Mouse (Mus musculus) MEL (cell line): Measurements from ENCODE around the gene Usp3. TPM values are rescaled to one million over a fixed set of nuclear protein-coding genes. Genes with fewer than 3 reads are reported as not detected.

ENCODE experiments used
- DNase-seq: peaks from one replicate; pipeline ENCODE4 v3.0.0; 2011; ENCODE audit warnings: low read depth, low spot score
- H3K27ac ChIP-seq: 2 replicates; pipeline ENCODE4 v1.5.1; 2012; ENCODE audit warnings: low read depth, mild to moderate bottlenecking, control low read depth, low read length, moderate library complexity; ENCODE audit not compliant: control insufficient read depth
- H3K27me3 ChIP-seq, 2 experiments: fragments of 150-350 bp in 1 of 2; sonication (generic) in 1 of 2; 2 replicates each; pipeline ENCODE4 v1.6.1; 2012; ENCODE audit warnings: low read length in 2 of 2, mild to moderate bottlenecking in 2 of 2, improper control_type of control experiment in 1 of 2, moderate library complexity in 1 of 2; ENCODE audit not compliant: insufficient read depth in 2 of 2, control insufficient read depth in 1 of 2
- H3K36me3 ChIP-seq, 2 experiments: 2 replicates each; pipeline ENCODE4 v1.6.1; 2012 to 2014; ENCODE audit warnings: low read length in 2 of 2, improper control_type of control experiment in 1 of 2, inconsistent platforms in 1 of 2, mild to moderate bottlenecking in 1 of 2; ENCODE audit not compliant: insufficient read depth in 2 of 2, control insufficient read depth in 1 of 2
- H3K4me1 ChIP-seq, 2 experiments: fragments of 150-350 bp in 1 of 2; sonication (generic) in 1 of 2; 2 replicates each; pipeline ENCODE4 v1.6.1; 2012; ENCODE audit warnings: low read length in 2 of 2, improper control_type of control experiment in 1 of 2, mild to moderate bottlenecking in 1 of 2; ENCODE audit not compliant: insufficient read depth in 2 of 2, control insufficient read depth in 1 of 2
- H3K4me3 ChIP-seq, 2 experiments: fragments of 150-350 bp in 1 of 2; sonication (generic) in 1 of 2; 2 replicates each; pipeline ENCODE4 v1.5.1; 2012; ENCODE audit warnings: low read depth in 2 of 2, low read length in 2 of 2, mild to moderate bottlenecking in 2 of 2, moderate library complexity in 2 of 2, control low read depth in 1 of 2, improper control_type of control experiment in 1 of 2; ENCODE audit not compliant: control insufficient read depth in 1 of 2, insufficient read depth in 1 of 2
- H3K79me2 ChIP-seq: 2 replicates; pipeline ENCODE4 v1.6.1; 2012; ENCODE audit warnings: mild to moderate bottlenecking, low read length, moderate library complexity; ENCODE audit not compliant: control insufficient read depth, poor library complexity, insufficient read depth
- H3K9ac ChIP-seq: 2 replicates; pipeline ENCODE4 v1.6.1; 2012; ENCODE audit warnings: low read depth, mild to moderate bottlenecking, control low read depth, low read length, moderate library complexity; ENCODE audit not compliant: control insufficient read depth, poor library complexity, severe bottlenecking
- H3K9me3 ChIP-seq: fragments of 150-350 bp; sonication (generic); replicated peaks from 2 replicates; pipeline ENCODE4 v1.6.1; 2012; ENCODE audit warnings: mild to moderate bottlenecking, low read length, improper control_type of control experiment, moderate library complexity; ENCODE audit not compliant: insufficient read depth
- BHLHE40 ChIP-seq: IDR thresholded peaks from 2 replicates; pipeline ENCODE4 v1.6.1; 2012; ENCODE audit warnings: low read depth, mild to moderate bottlenecking, inconsistent platforms, low read length, improper control_type of control experiment, borderline replicate concordance
- CHD1 ChIP-seq: IDR thresholded peaks from 2 replicates; pipeline ENCODE4 v1.6.1; 2012; ENCODE audit warnings: low read depth, mild to moderate bottlenecking, inconsistent platforms, low read length, improper control_type of control experiment
- CTCF ChIP-seq, 3 experiments: IDR thresholded peaks in 2 of 3; conservative IDR thresholded peaks in 1 of 3; 2 replicates each; pipeline ENCODE4 v1.5.1; 2011 to 2012; ENCODE audit warnings: low read length in 3 of 3, low read depth in 2 of 3, mild to moderate bottlenecking in 2 of 3, improper control_type of control experiment in 1 of 3, inconsistent platforms in 1 of 3, mixed read lengths in 1 of 3, moderate library complexity in 1 of 3; ENCODE audit not compliant: control insufficient read depth in 1 of 3, insufficient read depth in 1 of 3, poor library complexity in 1 of 3, severe bottlenecking in 1 of 3
- ETS1 ChIP-seq: IDR thresholded peaks from 2 replicates; pipeline ENCODE4 v1.6.1; 2012; ENCODE audit warnings: low read depth, mild to moderate bottlenecking, inconsistent platforms, low read length, improper control_type of control experiment, moderate library complexity
- GATA1 ChIP-seq: IDR thresholded peaks from 2 replicates; pipeline ENCODE4 v1.6.1; 2011; ENCODE audit warnings: low read depth, low read length, improper control_type of control experiment
- MAFK ChIP-seq: IDR thresholded peaks from 2 replicates; pipeline ENCODE4 v1.6.1; 2011; ENCODE audit warnings: low read depth, mild to moderate bottlenecking, low read length, improper control_type of control experiment, borderline replicate concordance
- MAX ChIP-seq: IDR thresholded peaks from 2 replicates; pipeline ENCODE4 v1.6.1; 2011; ENCODE audit warnings: low read length, improper control_type of control experiment
- MAZ ChIP-seq: IDR thresholded peaks from 2 replicates; pipeline ENCODE4 v1.6.1; 2012; ENCODE audit warnings: low read depth, mild to moderate bottlenecking, inconsistent platforms, low read length, improper control_type of control experiment
- MYC ChIP-seq: IDR thresholded peaks from 2 replicates; pipeline ENCODE4 v1.6.1; 2011; ENCODE audit warnings: low read depth, mild to moderate bottlenecking, low read length, improper control_type of control experiment, moderate library complexity
- NELFE ChIP-seq: IDR thresholded peaks from 2 replicates; pipeline ENCODE4 v1.6.1; 2011; ENCODE audit warnings: low read depth, low read length, improper control_type of control experiment
- POLR2A ChIP-seq, 2 experiments: IDR thresholded peaks; 2 replicates each; pipeline ENCODE4 v1.6.1; 2011 to 2012; ENCODE audit warnings: low read length in 2 of 2, mild to moderate bottlenecking in 2 of 2, control low read depth in 1 of 2, improper control_type of control experiment in 1 of 2, low read depth in 1 of 2, moderate library complexity in 1 of 2; ENCODE audit not compliant: control insufficient read depth in 1 of 2, insufficient read depth in 1 of 2, poor library complexity in 1 of 2
- POLR2AphosphoS2 ChIP-seq: IDR thresholded peaks from 2 replicates; pipeline ENCODE4 v1.6.1; 2011; ENCODE audit warnings: low read length, improper control_type of control experiment
- POLR2AphosphoS5 ChIP-seq: IDR thresholded peaks from 2 replicates; pipeline ENCODE4 v1.6.1; 2012; ENCODE audit warnings: low read depth, borderline replicate concordance, mild to moderate bottlenecking, inconsistent platforms, low read length, moderate library complexity, mixed read lengths
- RAD21 ChIP-seq: IDR thresholded peaks from 2 replicates; pipeline ENCODE4 v1.6.1; 2011; ENCODE audit warnings: mild to moderate bottlenecking, low read depth, low read length, improper control_type of control experiment
- RCOR1 ChIP-seq: IDR thresholded peaks from 2 replicates; pipeline ENCODE4 v1.6.1; 2012; ENCODE audit warnings: low read depth, mild to moderate bottlenecking, inconsistent platforms, low read length, improper control_type of control experiment
- SIN3A ChIP-seq: IDR thresholded peaks from 2 replicates; pipeline ENCODE4 v1.6.1; 2012; ENCODE audit warnings: low read length, improper control_type of control experiment, inconsistent platforms
- SMC3 ChIP-seq: IDR thresholded peaks from 2 replicates; pipeline ENCODE4 v1.6.1; 2011; ENCODE audit warnings: low read depth, low read length, improper control_type of control experiment
- TBP ChIP-seq: IDR thresholded peaks from 2 replicates; pipeline ENCODE4 v1.8.0; 2011; ENCODE audit warnings: low read depth, low read length, improper control_type of control experiment
- TCF12 ChIP-seq: IDR thresholded peaks from 2 replicates; pipeline ENCODE4 v1.6.1; 2014; ENCODE audit warnings: low read depth, mild to moderate bottlenecking, inconsistent platforms, low read length, improper control_type of control experiment, moderate library complexity
- UBTF ChIP-seq: IDR thresholded peaks from 2 replicates; pipeline ENCODE4 v1.6.1; 2012; ENCODE audit warnings: low read depth, mild to moderate bottlenecking, inconsistent platforms, low read length, improper control_type of control experiment, moderate library complexity, borderline replicate concordance; ENCODE audit not compliant: insufficient read depth
- USF1 ChIP-seq: IDR thresholded peaks from 2 replicates; pipeline ENCODE4 v1.6.1; 2014; ENCODE audit warnings: low read depth, mild to moderate bottlenecking, inconsistent platforms, low read length, improper control_type of control experiment, moderate library complexity
- USF2 ChIP-seq, 2 experiments: IDR thresholded peaks; 2 replicates each; pipeline ENCODE4 v1.6.1; 2011 to 2012; ENCODE audit warnings: improper control_type of control experiment in 2 of 2, low read length in 2 of 2, borderline replicate concordance in 1 of 2, inconsistent platforms in 1 of 2, low read depth in 1 of 2, mild to moderate bottlenecking in 1 of 2; ENCODE audit not compliant: insufficient read depth in 1 of 2
- ZC3H11A ChIP-seq: IDR thresholded peaks from 2 replicates; pipeline ENCODE4 v1.6.1; 2012; ENCODE audit warnings: low read depth, mild to moderate bottlenecking, inconsistent platforms, low read length, improper control_type of control experiment
- ZMIZ1 ChIP-seq: IDR thresholded peaks from 2 replicates; pipeline ENCODE4 v1.6.1; 2012; ENCODE audit warnings: low read depth, mild to moderate bottlenecking, inconsistent platforms, low read length, improper control_type of control experiment, moderate library complexity
- polyA plus RNA-seq, 2 experiments: library from polyadenylated mRNA; stranded (reverse) in 1 of 2; unstranded in 1 of 2; fragments of >175 nt in 1 of 2; fragments of >200 nt in 1 of 2; gene quantifications; 2 replicates each; pipeline versions ENCODE4 v1.2.1 to v1.2.4; 2012; ENCODE audit warnings: low replicate concordance in 2 of 2, low read depth in 1 of 2; ENCODE audit not compliant: insufficient read length in 2 of 2, insufficient read depth in 1 of 2, missing spikeins in 1 of 2
- total RNA-seq: library from RNA; depleted of rRNA; stranded (reverse); fragments of 300-350 nt; gene quantifications from 2 replicates; pipeline ENCODE4 v1.2.3, GENCODE M21; 2012

Usp3 gene
- total and polyA plus RNA-seq, 3 experiments: 9.8 to 534 (median 22.0) TPM

DNA sequence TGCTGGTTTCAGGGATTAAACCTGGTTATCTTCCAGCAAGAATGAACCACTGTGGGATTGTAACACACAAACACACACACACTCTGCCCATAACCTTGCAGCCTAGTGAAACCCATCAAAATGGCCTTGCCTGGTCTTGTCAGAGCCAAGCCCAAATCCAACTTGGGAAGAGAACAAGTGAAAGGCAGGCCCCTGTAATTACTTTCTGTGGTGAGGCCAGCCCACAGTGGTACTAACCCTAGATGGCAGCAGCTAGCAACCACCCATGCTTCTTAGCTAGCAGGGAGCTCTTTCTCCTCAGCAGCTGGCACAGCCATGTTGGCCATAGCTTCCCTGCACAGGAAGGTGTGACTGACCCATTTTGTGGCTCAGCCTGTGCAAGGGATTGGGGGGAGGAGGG lies 79.8 kb downstream of the Usp3 start:
- no peak overlapping the region; the same call in 1 of the 2 replicates for H3K27ac ChIP-seq
- TF ChIP-seq POLR2AphosphoS2 (0 out of 2 replicates have a peak, but pooled peaks have one; percentile 28), POLR2AphosphoS5 (no peak), SMC3 (peak; percentile 60), ZC3H11A (peak; percentile 41; the same call in 1 of the 2 replicates), CTCF (IDR thresholded peaks at IDR 0.05 in 2 of 3, conservative IDR thresholded peaks at IDR 0.05 in 1 of 3; ENCODE audit: control insufficient read depth in 1 of 3, insufficient read depth in 1 of 3, low read depth in 2 of 3, low read length in 3 of 3, poor library complexity in 1 of 3, severe bottlenecking in 1 of 3) (peak in 2 of 3 experiments; percentile 35 to 48; a peak in 3 of 6 replicates), RAD21 (peak; percentile 47)
- TF ChIP-seq, all 39 proteins: peak for 5
- Histone ChIP-seq H3K9ac (no peak overlapping the region), H3K36me3 (peaks cover 0 to 7% of the 10 kb centered on the region in 2 experiments; a peak in 2 of 4 replicates), H3K4me3 (no peak overlapping the region), H3K27me3 (no peaks in the 10 kb centered on the region), H3K79me2 (peaks cover 4% of the 10 kb centered on the region; the same call in 1 of the 2 replicates), H3K9me3 (no peaks in the 10 kb centered on the region), H3K4me1 (peaks cover 0 to 7% of the 10 kb centered on the region in 2 experiments; a peak in 2 of 4 replicates)
- peak; percentile 52 for DNase-seq

DNA sequence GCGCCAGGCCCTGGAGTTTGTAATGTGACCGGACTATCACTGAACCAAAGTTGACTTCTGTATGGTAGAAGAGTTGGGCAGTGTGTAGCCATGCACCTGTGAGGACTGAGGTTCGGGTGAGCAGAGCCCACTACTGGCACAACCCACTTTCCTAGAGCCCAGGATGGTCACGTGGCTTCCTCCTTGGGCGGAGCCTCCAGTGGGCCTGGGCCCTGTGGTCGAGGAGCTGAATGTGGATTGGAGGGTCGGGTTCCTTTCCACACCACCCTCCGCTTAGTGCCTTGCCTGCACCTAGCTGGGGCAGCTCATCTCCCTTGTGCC lies 80.6 kb downstream of the Usp3 start:
- Histone ChIP-seq H3K36me3 (peaks cover 0 to 7% of the 10 kb centered on the region in 2 experiments; a peak in 1 of 4 replicates), H3K4me1 (peaks cover 0 to 7% of the 10 kb centered on the region in 2 experiments; a peak in 2 of 4 replicates)
- TF ChIP-seq POLR2A (IDR thresholded peaks at IDR 0.05; ENCODE audit: control insufficient read depth in 1 of 2, insufficient read depth in 1 of 2, low read depth in 1 of 2, low read length in 2 of 2, poor library complexity in 1 of 2) (peak; percentile 64 to 94; a peak in 2 of 4 replicates), RAD21 (no peak), SIN3A (no peak), POLR2AphosphoS5 (no peak), MAZ (no peak), NELFE (peak; percentile 77), ZMIZ1 (peak; percentile 91), MYC (peak; percentile 72), ETS1 (0 out of 2 replicates have a peak, but pooled peaks have one; percentile 20), CHD1 (no peak), USF1 (peak; percentile 98), MAFK (no peak), RCOR1 (no peak), MAX (peak; percentile 96), TBP (peak; percentile 87), UBTF (no peak), BHLHE40 (peak; percentile 62; the same call in 1 of the 2 replicates), TCF12 (peak; percentile 47; the same call in 1 of the 2 replicates), USF2 (IDR thresholded peaks at IDR 0.05; ENCODE audit: borderline replicate concordance in 1 of 2, insufficient read depth in 1 of 2, low read depth in 1 of 2, low read length in 2 of 2) (peak; percentile 72 to 88), GATA1 (no peak)

More for the DNA sequence above, 80.6 kb downstream of the Usp3 start:
- Histone ChIP-seq H3K4me3 (peak overlapping the region; percentile 72 to 77), H3K27me3 (no peaks in the 10 kb centered on the region), H3K9ac (peak overlapping the region; percentile 83), H3K9me3 (no peaks in the 10 kb centered on the region), H3K79me2 (peaks cover 4% of the 10 kb centered on the region; the same call in 1 of the 2 replicates), H3K27ac (peak overlapping the region; percentile 86)
- peak; percentile 93 for DNase-seq
